Mouse (Mus musculus) neural tube, embryonic 11.5 days (tissue): ENCODE results near the gene Anxa2. TPM values are rescaled to one million over a fixed set of nuclear protein-coding genes. Genes with fewer than 3 reads are reported as not detected.

Experiments
- ATAC-seq: fragments of 200-750 bp; cut with Nextera tagmentation; 2 replicates; pipeline ENCODE4 v1.8.0; 2017; ENCODE audit warnings: moderate number of reproducible peaks, mild to moderate bottlenecking, moderate TSS enrichment, moderate library complexity; ENCODE audit not compliant: insufficient read depth, low FRiP score, low TSS enrichment
- DNase-seq: peaks from one replicate; pipeline ENCODE4 v3.0.0-alpha.2; 2015; ENCODE audit warnings: low spot score
- H3K27ac ChIP-seq: fragments of 300-500 bp; sonication (generic); 2 replicates; pipeline ENCODE4 v1.5.1; 2014; ENCODE audit warnings: low read depth, mild to moderate bottlenecking, low read length
- H3K27me3 ChIP-seq: fragments of 300-500 bp; sonication (generic); 2 replicates; pipeline ENCODE4 v1.6.1; 2014; ENCODE audit warnings: mild to moderate bottlenecking, low read length, mixed read lengths; ENCODE audit not compliant: control insufficient read depth, insufficient read depth
- H3K36me3 ChIP-seq: fragments of 300-500 bp; sonication (generic); 2 replicates; pipeline ENCODE4 v1.6.1; 2014; ENCODE audit warnings: mild to moderate bottlenecking, low read length, moderate library complexity, mixed read lengths; ENCODE audit not compliant: control insufficient read depth, insufficient read depth
- H3K4me1 ChIP-seq: fragments of 300-500 bp; sonication (generic); 2 replicates; pipeline ENCODE4 v1.6.1; 2014; ENCODE audit warnings: low read length, mixed read lengths; ENCODE audit not compliant: control insufficient read depth, insufficient read depth
- H3K4me2 ChIP-seq: fragments of 300-500 bp; sonication (generic); 2 replicates; pipeline ENCODE4 v1.6.1; 2014; ENCODE audit warnings: low read depth, mild to moderate bottlenecking, moderate library complexity
- H3K4me3 ChIP-seq: fragments of 300-500 bp; sonication (generic); 2 replicates; pipeline ENCODE4 v1.5.1; 2014; ENCODE audit warnings: low read depth, low read length
- H3K9ac ChIP-seq: fragments of 300-500 bp; sonication (generic); 2 replicates; pipeline ENCODE4 v1.6.1; 2014; ENCODE audit warnings: mild to moderate bottlenecking, low read length
- H3K9me3 ChIP-seq: fragments of 300-500 bp; sonication (generic); 2 replicates; pipeline ENCODE4 v1.6.1; 2016; ENCODE audit warnings: low read length; ENCODE audit not compliant: control insufficient read depth
- WGBS: fragments of 180-500 bp; shearing (Covaris S2); extraction: QIAGEN DNeasy Blood & Tissue Kit; methylation state at CpG from one replicate; pipeline ENCODE4 v1.1.7; 2014; 5-methylcytosine and 5-hydroxymethylcytosine counted together
- polyA plus RNA-seq: library from polyadenylated mRNA; unstranded; fragments of >200 nt; fragmentation: Nextera tagmentation; extraction: Ambion mirVana; gene quantifications from 2 replicates; pipeline ENCODE4 v1.2.1, GENCODE M21; 2014

Anxa2 gene
- polyA plus RNA-seq, 1 experiment from 2014 or later: 167 TPM

- DNase-seq: no peak
- Histone ChIP-seq H3K9ac (no peak overlapping the region), H3K4me3 (no peak overlapping the region), H3K36me3 (no peaks in the 10 kb centered on the region), H3K9me3 (no peaks in the 10 kb centered on the region), H3K4me2 (no peak overlapping the region), H3K27me3 (no peaks in the 10 kb centered on the region), H3K4me1 (no peaks in the 10 kb centered on the region), H3K27ac (no peak overlapping the region)
- WGBS: 62% methylated on average over 12 of the region's 12 CpGs
- no peak for ATAC-seq
These were observed 30.4 kb downstream of the Anxa2 start for GRCm38 (mm10) chr9:69483811-69484210.

- H3K27me3 ChIP-seq: no peaks in the 10 kb centered on the region
- H3K9ac ChIP-seq: no peak overlapping the region
- no peak overlapping the region for H3K27ac ChIP-seq
- DNase-seq (no peak), ATAC-seq (no peak)
- H3K4me1 ChIP-seq: no peaks in the 10 kb centered on the region
- H3K4me2 ChIP-seq: no peak overlapping the region
- WGBS: 80% methylated on average over 8 of the region's 8 CpGs
- no peaks in the 10 kb centered on the region; the same call in 1 of the 2 replicates for H3K36me3 ChIP-seq
- no peak overlapping the region for H3K4me3 ChIP-seq
- no peaks in the 10 kb centered on the region for H3K9me3 ChIP-seq
These were observed 32.7 kb downstream of the Anxa2 start for GRCm38 (mm10) chr9:69486140-69486539.

GRCm38 (mm10) chr9:69488510-69488909 is 35.1 kb downstream of the Anxa2 start:
- ATAC-seq: no peak
- H3K4me3 ChIP-seq: no peak overlapping the region
- no peak overlapping the region for H3K27ac ChIP-seq
- H3K9me3 ChIP-seq: no peaks in the 10 kb centered on the region
- 43% methylated on average over 8 of the region's 8 CpGs for WGBS
- no peak for DNase-seq
- no peaks in the 10 kb centered on the region for H3K4me1 ChIP-seq
- no peaks in the 10 kb centered on the region; the same call in 1 of the 2 replicates for H3K36me3 ChIP-seq
- peak overlapping the region; percentile 18; the same call in 1 of the 2 replicates for H3K9ac ChIP-seq
- no peaks in the 10 kb centered on the region for H3K27me3 ChIP-seq
- H3K4me2 ChIP-seq: no peak overlapping the region

- Histone ChIP-seq H3K27ac (no peak overlapping the region), H3K4me1 (no peaks in the 10 kb centered on the region), H3K36me3 (no peaks in the 10 kb centered on the region; the same call in 1 of the 2 replicates), H3K4me2 (no peak overlapping the region), H3K4me3 (no peak overlapping the region), H3K9ac (peak overlapping the region; percentile 18; the same call in 1 of the 2 replicates), H3K27me3 (no peaks in the 10 kb centered on the region), H3K9me3 (no peaks in the 10 kb centered on the region)
- 12% methylated on average over 5 of the region's 5 CpGs for WGBS
- DNase-seq: peak; percentile 45
- no peak for ATAC-seq
These were observed 35.6 kb downstream of the Anxa2 start for GRCm38 (mm10) chr9:69488972-69489371.

- no peak overlapping the region for H3K4me2 ChIP-seq
- H3K27me3 ChIP-seq: no peaks in the 10 kb centered on the region
- H3K9me3 ChIP-seq: no peaks in the 10 kb centered on the region
- no peak overlapping the region for H3K9ac ChIP-seq
- H3K27ac ChIP-seq: no peak overlapping the region
- no peak for ATAC-seq
- H3K4me3 ChIP-seq: no peak overlapping the region
- no peaks in the 10 kb centered on the region; the same call in 1 of the 2 replicates for H3K36me3 ChIP-seq
- H3K4me1 ChIP-seq: no peaks in the 10 kb centered on the region
- WGBS: 96% methylated on average over 6 of the region's 6 CpGs
- no peak for DNase-seq
These were observed 39.4 kb downstream of the Anxa2 start for GRCm38 (mm10) chr9:69492809-69493208.

- Histone ChIP-seq H3K9ac (no peak overlapping the region), H3K4me3 (no peak overlapping the region), H3K27ac (no peak overlapping the region), H3K27me3 (no peaks in the 10 kb centered on the region), H3K4me2 (no peak overlapping the region), H3K36me3 (no peaks in the 10 kb centered on the region), H3K4me1 (no peaks in the 10 kb centered on the region), H3K9me3 (no peaks in the 10 kb centered on the region)
- ATAC-seq (no peak), DNase-seq (peak; percentile 81)
- 35% methylated on average over 6 of the region's 6 CpGs for WGBS
These were observed 49.1 kb downstream of the Anxa2 start for GRCm38 (mm10) chr9:69502504-69502903.

- ATAC-seq: no peak
- 13% methylated on average over 7 of the region's 7 CpGs for WGBS
- Histone ChIP-seq H3K9me3 (no peaks in the 10 kb centered on the region), H3K4me2 (no peak overlapping the region), H3K4me3 (no peak overlapping the region), H3K27ac (no peak overlapping the region), H3K9ac (no peak overlapping the region), H3K4me1 (no peaks in the 10 kb centered on the region), H3K36me3 (no peaks in the 10 kb centered on the region), H3K27me3 (no peaks in the 10 kb centered on the region; the same call in 1 of the 2 replicates)
- DNase-seq: peak; percentile 60
These were observed 52.2 kb downstream of the Anxa2 start for GRCm38 (mm10) chr9:69505611-69506010.

GRCm38 (mm10) chr9:69507206-69507605 is 53.8 kb downstream of the Anxa2 start:
- no peaks in the 10 kb centered on the region for H3K9me3 ChIP-seq
- H3K4me1 ChIP-seq: no peaks in the 10 kb centered on the region
- no peak overlapping the region for H3K4me2 ChIP-seq
- H3K36me3 ChIP-seq: no peaks in the 10 kb centered on the region
- no peaks in the 10 kb centered on the region; the same call in 1 of the 2 replicates for H3K27me3 ChIP-seq
- no peak for ATAC-seq
- H3K27ac ChIP-seq: no peak overlapping the region
- no peak for DNase-seq
- H3K9ac ChIP-seq: no peak overlapping the region
- no peak overlapping the region for H3K4me3 ChIP-seq
- 66% methylated on average over 11 of the region's 11 CpGs for WGBS

GRCm38 (mm10) chr9:69508016-69508415 is 54.6 kb downstream of the Anxa2 start:
- Histone ChIP-seq H3K4me1 (no peaks in the 10 kb centered on the region), H3K4me2 (no peak overlapping the region), H3K27me3 (no peaks in the 10 kb centered on the region; the same call in 1 of the 2 replicates), H3K27ac (no peak overlapping the region), H3K9ac (no peak overlapping the region), H3K9me3 (no peaks in the 10 kb centered on the region), H3K36me3 (no peaks in the 10 kb centered on the region), H3K4me3 (no peak overlapping the region)
- no peak for ATAC-seq
- DNase-seq: no peak
- 77% methylated on average over 8 of the region's 8 CpGs for whole genome bisulfite sequencing
